Mouse (Mus musculus) hindbrain, embryonic 16.5 days (tissue): ENCODE data around the gene Fbxl13. TPM values are rescaled to one million over a fixed set of nuclear protein-coding genes. Genes with fewer than 3 reads are reported as not detected.

Experiments
- ATAC-seq: fragments of 200-750 bp; cut with Nextera tagmentation; 2 replicates; pipeline ENCODE4 v1.8.0; 2017; ENCODE audit warnings: moderate TSS enrichment, moderate library complexity
- H3K27ac ChIP-seq: fragments of 300-500 bp; sonication (generic); 2 replicates; pipeline ENCODE4 v1.5.1; 2014; ENCODE audit warnings: low read depth, mild to moderate bottlenecking, control low read depth, low read length, moderate library complexity
- H3K27me3 ChIP-seq: fragments of 300-500 bp; sonication (generic); replicated peaks from 2 replicates; pipeline ENCODE4 v1.6.1; 2014; ENCODE audit warnings: low read length; ENCODE audit not compliant: control insufficient read depth, insufficient read depth
- H3K36me3 ChIP-seq: fragments of 300-500 bp; sonication (generic); 2 replicates; pipeline ENCODE4 v1.6.1; 2014; ENCODE audit warnings: mild to moderate bottlenecking, low read length, moderate library complexity, mixed read lengths; ENCODE audit not compliant: control insufficient read depth, insufficient read depth
- H3K4me1 ChIP-seq: fragments of 300-500 bp; sonication (generic); 2 replicates; pipeline ENCODE4 v1.6.1; 2014; ENCODE audit warnings: low read depth, low read length; ENCODE audit not compliant: control insufficient read depth, insufficient read depth
- H3K4me2 ChIP-seq: fragments of 300-500 bp; sonication (generic); 2 replicates; pipeline ENCODE4 v1.6.1; 2014; ENCODE audit warnings: mild to moderate bottlenecking, low read length, control low read depth, moderate library complexity
- H3K4me3 ChIP-seq: fragments of 300-500 bp; sonication (generic); 2 replicates; pipeline ENCODE4 v1.5.1; 2014; ENCODE audit warnings: mild to moderate bottlenecking, low read length, control low read depth, moderate library complexity
- H3K9ac ChIP-seq: fragments of 300-500 bp; sonication (generic); 2 replicates; pipeline ENCODE4 v1.6.1; 2014; ENCODE audit warnings: low read depth, mild to moderate bottlenecking, control low read depth, low read length, moderate library complexity
- H3K9me3 ChIP-seq: fragments of 300-500 bp; sonication (generic); 2 replicates; pipeline ENCODE4 v1.6.1; 2014; ENCODE audit warnings: mild to moderate bottlenecking, low read length, moderate library complexity; ENCODE audit not compliant: control insufficient read depth
- WGBS: fragments of 180-500 bp; shearing (Covaris S2); extraction: QIAGEN DNeasy Blood & Tissue Kit; methylation state at CpG from one replicate; pipeline ENCODE4 v1.1.7; 2014; 5-methylcytosine and 5-hydroxymethylcytosine counted together
- polyA plus RNA-seq: library from polyadenylated mRNA; unstranded; fragments of >200 nt; fragmentation: Nextera tagmentation; extraction: Ambion mirVana; gene quantifications from 2 replicates; pipeline ENCODE4 v1.2.1, GENCODE M21; 2015

Fbxl13 gene
- polyA plus RNA-seq, 1 experiment from 2014 or later = 0.21 TPM

- 36% methylated on average over 2 of the region's 2 CpGs for WGBS
These were observed 154.0 kb downstream of the Fbxl13 start for GRCm38 (mm10) chr5:21491469-21491868.

DNA sequence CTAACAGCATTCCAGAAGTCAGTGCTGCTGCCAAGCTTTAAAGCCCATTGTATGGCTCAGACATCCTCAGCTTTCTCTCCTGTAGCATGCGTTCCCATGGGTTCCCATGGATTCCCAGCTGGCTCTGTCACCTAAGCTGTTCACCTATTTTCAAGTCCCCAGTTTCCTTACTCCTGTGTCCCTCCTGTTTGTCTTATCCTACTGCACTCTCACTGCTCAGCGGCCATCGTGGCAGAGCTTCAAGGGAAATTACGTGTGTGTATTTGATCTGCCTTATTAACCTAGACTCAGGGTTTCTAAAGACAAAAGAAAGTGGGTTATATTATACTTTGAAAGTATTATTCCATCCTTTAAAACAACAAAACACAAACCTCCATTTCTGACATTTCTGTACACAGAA lies 156.3 kb downstream of the Fbxl13 start:
- Histone ChIP-seq H3K9me3 (no peaks in the 10 kb centered on the region), H3K4me1 (no peaks in the 10 kb centered on the region; the same call in 1 of the 2 replicates), H3K36me3 (no peaks in the 10 kb centered on the region), H3K27me3 (no peaks in the 10 kb centered on the region), H3K27ac (no peak overlapping the region), H3K9ac (no peak overlapping the region), H3K4me3 (no peak overlapping the region), H3K4me2 (no peak overlapping the region)
- 57% methylated on average over 4 of the region's 4 CpGs for WGBS
- no peak for ATAC-seq

More at GRCm38 (mm10) chr5:21491469-21491868, 154.0 kb downstream of the Fbxl13 start:
- peak; percentile 74 for ATAC-seq
- Histone ChIP-seq H3K9me3 (no peaks in the 10 kb centered on the region), H3K27ac (no peak overlapping the region), H3K36me3 (no peaks in the 10 kb centered on the region), H3K4me1 (no peaks in the 10 kb centered on the region; the same call in 1 of the 2 replicates), H3K4me2 (no peak overlapping the region), H3K4me3 (no peak overlapping the region), H3K27me3 (no peaks in the 10 kb centered on the region), H3K9ac (no peak overlapping the region)

- no peaks in the 10 kb centered on the region for H3K36me3 ChIP-seq
- H3K9ac ChIP-seq = no peak overlapping the region
- no peaks in the 10 kb centered on the region; the same call in 1 of the 2 replicates for H3K4me1 ChIP-seq
- no peak overlapping the region for H3K4me2 ChIP-seq
- no peak overlapping the region for H3K27ac ChIP-seq
- H3K9me3 ChIP-seq = no peaks in the 10 kb centered on the region
- H3K27me3 ChIP-seq = no peaks in the 10 kb centered on the region
- 85% methylated on average over 5 of the region's 5 CpGs for WGBS
- peak; percentile 40; the same call in 1 of the 2 replicates for ATAC-seq
- no peak overlapping the region for H3K4me3 ChIP-seq
These were observed 156.9 kb downstream of the Fbxl13 start for GRCm38 (mm10) chr5:21488506-21488905.

DNA sequence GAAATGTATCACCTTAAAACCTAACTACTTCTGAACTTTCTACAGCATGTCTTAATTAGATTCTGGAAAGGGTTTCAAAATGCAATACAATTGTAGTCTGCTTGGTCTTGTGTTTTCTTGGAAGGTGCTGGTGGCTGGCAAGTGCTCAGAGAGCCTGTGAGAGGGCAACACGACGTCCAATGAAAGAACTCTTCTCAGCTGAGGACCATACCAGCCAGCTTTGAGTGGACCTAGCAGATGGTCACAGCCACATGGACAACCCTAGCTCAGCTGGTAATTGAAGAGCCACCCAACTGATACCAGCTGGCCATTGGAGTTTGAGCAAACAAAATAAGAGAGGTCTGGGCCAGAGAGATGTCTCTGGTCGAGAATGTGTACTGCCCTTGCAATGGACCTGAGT lies 157.7 kb downstream of the Fbxl13 start:
- Histone ChIP-seq H3K4me1 (no peaks in the 10 kb centered on the region; the same call in 1 of the 2 replicates), H3K9me3 (no peaks in the 10 kb centered on the region), H3K36me3 (no peaks in the 10 kb centered on the region), H3K9ac (no peak overlapping the region), H3K4me3 (no peak overlapping the region), H3K27me3 (no peaks in the 10 kb centered on the region), H3K27ac (no peak overlapping the region), H3K4me2 (no peak overlapping the region)
- ATAC-seq = no peak
- 85% methylated on average over 3 of the region's 3 CpGs for WGBS

GRCm38 (mm10) chr5:21487306-21487705 lies 158.1 kb downstream of the Fbxl13 start:
- 88% methylated on average over 3 of the region's 3 CpGs for WGBS
- no peak for ATAC-seq

GRCm38 (mm10) chr5:21486798-21487197 lies 158.6 kb downstream of the Fbxl13 start:
- ATAC-seq = no peak
- 74% methylated on average over 5 of the region's 5 CpGs for WGBS

More at GRCm38 (mm10) chr5:21487306-21487705, 158.1 kb downstream of the Fbxl13 start:
- Histone ChIP-seq H3K27ac (no peak overlapping the region), H3K36me3 (no peaks in the 10 kb centered on the region), H3K27me3 (no peaks in the 10 kb centered on the region), H3K9ac (no peak overlapping the region), H3K4me3 (no peak overlapping the region), H3K4me2 (no peak overlapping the region), H3K9me3 (no peaks in the 10 kb centered on the region), H3K4me1 (no peaks in the 10 kb centered on the region; the same call in 1 of the 2 replicates)

DNA sequence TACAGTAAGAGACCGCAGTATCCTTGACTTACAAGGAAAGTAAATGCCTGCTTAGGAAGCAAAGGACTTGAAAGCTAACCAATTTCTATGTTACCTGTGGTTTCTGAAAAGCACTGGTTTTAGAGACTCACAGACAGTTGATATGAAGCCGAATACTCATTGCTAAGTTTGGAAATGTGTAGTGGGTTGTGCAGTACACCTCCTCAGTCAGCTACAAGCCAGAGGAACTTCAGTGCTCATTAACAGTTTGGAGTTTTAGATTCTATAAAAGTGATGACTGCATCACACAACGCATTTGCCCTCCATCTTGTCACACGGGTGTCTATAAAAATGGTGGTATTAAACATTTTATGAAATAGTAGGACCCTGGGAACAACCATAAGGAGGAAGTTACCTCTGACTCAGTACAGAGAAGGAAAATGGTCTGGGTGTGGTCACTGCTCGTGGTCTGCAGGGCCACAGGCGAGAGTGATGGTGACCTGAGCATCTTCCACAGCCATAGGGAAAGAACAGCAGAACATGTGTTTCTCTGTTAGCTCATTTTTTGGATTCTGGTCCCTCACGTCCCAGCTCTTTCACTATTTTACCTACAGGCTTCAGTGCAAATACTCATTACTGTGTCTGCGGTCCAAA lies 160.1 kb downstream of the Fbxl13 start:
- Histone ChIP-seq H3K4me2 (no peak overlapping the region), H3K9ac (no peak overlapping the region), H3K4me3 (no peak overlapping the region), H3K27me3 (no peaks in the 10 kb centered on the region), H3K9me3 (no peaks in the 10 kb centered on the region), H3K36me3 (no peaks in the 10 kb centered on the region; the same call in 1 of the 2 replicates), H3K27ac (no peak overlapping the region), H3K4me1 (no peaks in the 10 kb centered on the region; the same call in 1 of the 2 replicates)
- no peak for ATAC-seq
- WGBS = 93% methylated on average over 8 of the region's 8 CpGs

More at GRCm38 (mm10) chr5:21486798-21487197, 158.6 kb downstream of the Fbxl13 start:
- H3K4me3 ChIP-seq = no peak overlapping the region
- H3K4me2 ChIP-seq = no peak overlapping the region
- no peaks in the 10 kb centered on the region for H3K9me3 ChIP-seq
- no peak overlapping the region for H3K27ac ChIP-seq
- no peaks in the 10 kb centered on the region for H3K36me3 ChIP-seq
- H3K9ac ChIP-seq = no peak overlapping the region
- no peaks in the 10 kb centered on the region for H3K27me3 ChIP-seq
- H3K4me1 ChIP-seq = no peaks in the 10 kb centered on the region; the same call in 1 of the 2 replicates

- Histone ChIP-seq H3K36me3 (no peaks in the 10 kb centered on the region; the same call in 1 of the 2 replicates), H3K9ac (no peak overlapping the region), H3K4me2 (no peak overlapping the region), H3K27me3 (no peaks in the 10 kb centered on the region), H3K27ac (no peak overlapping the region), H3K9me3 (no peaks in the 10 kb centered on the region), H3K4me1 (no peaks in the 10 kb centered on the region; the same call in 1 of the 2 replicates), H3K4me3 (no peak overlapping the region)
- no peak for ATAC-seq
- 88% methylated on average over 8 of the region's 8 CpGs for WGBS
These were observed 162.2 kb downstream of the Fbxl13 start for GRCm38 (mm10) chr5:21483275-21483674.

GRCm38 (mm10) chr5:21482446-21483222 lies 162.8 kb downstream of the Fbxl13 start:
- no peak for ATAC-seq
- H3K4me1 ChIP-seq = no peaks in the 10 kb centered on the region; the same call in 1 of the 2 replicates
- no peak overlapping the region for H3K4me3 ChIP-seq
- WGBS = 37% methylated on average over 11 of the region's 11 CpGs
- no peaks in the 10 kb centered on the region for H3K9me3 ChIP-seq
- no peaks in the 10 kb centered on the region; the same call in 1 of the 2 replicates for H3K36me3 ChIP-seq
- H3K4me2 ChIP-seq = no peak overlapping the region
- no peak overlapping the region for H3K9ac ChIP-seq
- no peaks in the 10 kb centered on the region for H3K27me3 ChIP-seq
- no peak overlapping the region for H3K27ac ChIP-seq
